Mouse (Mus musculus) macrophage (primary cell): ENCODE results near the gene Trim69. TPM values are rescaled to one million over a fixed set of nuclear protein-coding genes. Genes with fewer than 3 reads are reported as not detected.
"Not testable (repeated sequence)": the region's sequence is repeated elsewhere in the genome, so short reads cannot be mapped to it uniquely, and the experiment has no call there.

Experiments
- H3K27ac ChIP-seq: fragments of 350-480 bp; formaldehyde crosslinking; 2 replicates; pipeline ENCODE4 v1.9.0; 2021
- H3K36me3 ChIP-seq: fragments of 350-480 bp; formaldehyde crosslinking; 2 replicates; pipeline ENCODE4 v1.9.0; 2021; ENCODE audit errors: inconsistent target
- H3K4me3 ChIP-seq: fragments of 350-480 bp; formaldehyde crosslinking; 2 replicates; pipeline ENCODE4 v1.9.0; 2021; ENCODE audit errors: inconsistent target
- H3K79me2 ChIP-seq: fragments of 350-480 bp; formaldehyde crosslinking; 2 replicates; pipeline ENCODE4 v1.9.0; 2021; ENCODE audit errors: inconsistent target
- WGBS: methylation state at CpG from one replicate; pipeline ENCODE4 v1.1.7; 2026; ENCODE audit warnings: inconsistent platforms; ENCODE audit not compliant: missing documents; 5-methylcytosine and 5-hydroxymethylcytosine counted together
- polyA plus RNA-seq: library from polyadenylated mRNA; stranded (reverse); fragments of 250-400 nt; gene quantifications from 3 replicates; pipeline ENCODE4 v1.2.4, GENCODE M21; 2018; ENCODE audit warnings: inconsistent platforms

Gene Trim69
- polyA plus RNA-seq, 1 experiment from 2014 or later = 0.07 TPM

DNA sequence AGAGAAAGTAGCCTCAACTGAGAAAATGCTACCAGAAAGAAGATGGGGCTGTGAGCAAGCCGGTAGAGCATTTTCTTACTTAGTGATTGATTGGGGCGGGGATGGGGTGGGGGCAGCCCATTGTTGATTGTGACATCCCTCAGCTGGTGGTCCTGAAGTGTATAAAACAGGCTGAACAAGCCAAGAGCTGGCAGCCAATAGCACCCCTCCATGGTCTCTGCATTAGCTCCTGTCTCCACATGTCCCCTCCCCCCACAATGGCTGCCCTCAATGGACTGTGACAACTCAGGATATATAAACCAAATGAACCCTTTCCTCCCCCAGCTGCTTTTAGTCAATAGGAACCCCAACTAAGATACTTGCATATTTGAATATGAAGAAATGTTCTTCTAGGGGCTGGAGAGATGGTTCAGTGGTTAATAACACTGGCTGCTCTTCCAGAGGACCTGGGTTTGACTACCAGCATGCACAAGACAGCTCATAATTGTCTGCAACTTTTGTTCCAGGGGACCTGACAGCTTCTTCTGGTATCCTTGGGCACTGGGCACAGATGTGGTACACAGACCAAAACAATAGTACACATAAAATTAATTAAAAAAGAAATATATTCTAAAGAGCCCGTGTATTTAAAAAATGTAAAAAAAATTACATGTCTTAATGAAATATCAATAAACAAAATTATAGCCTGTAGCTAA lies 50.2 kb downstream of the Trim69 start:
- Histone ChIP-seq H3K27ac (no peak overlapping the region), H3K4me3 (no peak overlapping the region), H3K79me2 (no peaks in the 10 kb centered on the region), H3K36me3 (no peaks in the 10 kb centered on the region)
- 97% methylated on average over 3 of the region's 3 CpGs for WGBS

DNA sequence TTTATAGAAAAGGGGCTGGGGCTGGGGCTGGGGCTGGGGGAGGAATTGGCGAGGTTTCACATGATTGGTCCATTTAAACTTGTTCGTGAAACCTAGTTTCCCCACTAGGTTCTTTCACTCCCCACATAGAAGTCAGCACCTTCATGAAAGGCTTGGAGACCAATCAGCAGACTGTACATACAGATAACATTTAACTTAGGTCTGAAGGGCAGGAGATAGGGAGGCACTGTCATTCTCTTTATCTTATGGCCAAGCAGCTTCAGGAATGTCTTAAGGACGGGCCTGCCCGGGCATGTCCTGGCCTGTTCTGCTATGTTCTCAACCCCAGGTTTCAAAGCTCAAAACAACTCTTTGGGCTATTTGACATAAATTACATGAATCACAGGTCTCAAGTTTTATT lies 56.6 kb downstream of the Trim69 start:
- H3K27ac ChIP-seq, H3K4me3 ChIP-seq, H3K36me3 ChIP-seq, H3K79me2 ChIP-seq: not testable (repeated sequence)
- WGBS = 88% methylated on average over 4 of the region's 4 CpGs

DNA sequence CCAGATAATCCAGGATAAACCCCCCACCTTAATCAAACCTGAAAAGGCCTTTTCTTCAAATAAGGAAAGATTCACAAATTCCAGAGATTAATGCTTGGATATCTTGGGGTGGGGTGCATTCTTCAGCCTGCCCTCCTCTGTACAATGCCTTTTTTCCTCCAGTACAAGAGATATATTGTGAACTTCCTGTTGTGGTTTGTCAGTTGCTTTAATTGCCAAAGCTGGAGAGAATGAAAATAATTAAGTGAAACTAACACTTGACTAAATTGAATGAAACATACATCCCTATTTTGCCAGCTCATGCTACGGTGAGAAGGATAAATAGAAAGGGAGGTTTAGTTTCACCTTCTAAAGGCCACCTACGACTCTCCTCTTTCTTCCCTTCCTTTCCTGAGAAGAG lies 57.7 kb downstream of the Trim69 start:
- H3K4me3 ChIP-seq = no peak overlapping the region
- H3K27ac ChIP-seq = no peak overlapping the region

DNA sequence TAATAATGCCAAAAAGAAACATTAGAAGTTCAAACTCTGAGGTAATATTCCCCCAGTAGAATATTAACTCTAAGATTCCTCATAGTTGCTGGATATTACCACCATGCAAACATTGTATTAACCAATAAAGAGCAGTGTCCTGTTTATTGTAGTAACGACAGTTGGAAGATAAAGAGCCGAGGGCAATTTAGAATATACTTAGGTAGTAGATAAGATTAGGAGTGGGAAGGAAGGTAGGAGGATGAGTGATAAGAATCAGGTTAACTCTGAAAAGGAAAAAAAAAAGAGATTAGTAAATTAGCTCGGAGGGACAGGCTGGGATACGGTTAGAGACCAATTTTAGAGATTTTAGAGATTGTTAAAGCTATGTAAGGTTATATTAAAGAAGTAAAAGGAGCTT lies 60.9 kb downstream of the Trim69 start:
- H3K79me2 ChIP-seq = no peaks in the 10 kb centered on the region
- 84% methylated on average over 4 of the region's 4 CpGs for WGBS
- no peak overlapping the region for H3K4me3 ChIP-seq
- no peak overlapping the region for H3K27ac ChIP-seq
- no peaks in the 10 kb centered on the region for H3K36me3 ChIP-seq

More for the DNA sequence above, 57.7 kb downstream of the Trim69 start:
- Histone ChIP-seq H3K79me2 (no peaks in the 10 kb centered on the region), H3K36me3 (no peaks in the 10 kb centered on the region)
- 12% methylated on average over 2 of the region's 2 CpGs for WGBS

DNA sequence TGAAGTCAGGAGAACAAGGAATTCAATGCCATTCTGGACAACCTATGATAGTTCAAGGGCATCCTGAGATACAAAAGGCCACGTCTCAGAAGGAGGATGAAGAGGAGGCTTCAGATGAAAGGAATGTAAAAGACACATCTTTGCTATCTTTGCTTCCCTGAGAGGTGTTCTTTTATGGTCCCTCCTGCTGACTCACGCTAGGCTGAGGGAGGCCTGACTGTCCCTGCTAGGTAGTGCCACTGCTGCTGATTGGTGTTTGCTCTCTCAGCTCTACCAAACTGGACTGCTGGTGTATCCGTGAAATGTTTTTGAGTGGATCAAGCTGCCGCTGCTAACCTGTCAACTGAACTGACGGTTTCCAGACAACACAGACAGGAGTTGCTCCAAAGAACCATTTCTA lies 61.3 kb downstream of the Trim69 start:
- H3K27ac ChIP-seq = no peak overlapping the region
- WGBS = 95% methylated on average over 5 of the region's 5 CpGs
- H3K4me3 ChIP-seq = no peak overlapping the region
- no peaks in the 10 kb centered on the region for H3K36me3 ChIP-seq
- no peaks in the 10 kb centered on the region for H3K79me2 ChIP-seq

DNA sequence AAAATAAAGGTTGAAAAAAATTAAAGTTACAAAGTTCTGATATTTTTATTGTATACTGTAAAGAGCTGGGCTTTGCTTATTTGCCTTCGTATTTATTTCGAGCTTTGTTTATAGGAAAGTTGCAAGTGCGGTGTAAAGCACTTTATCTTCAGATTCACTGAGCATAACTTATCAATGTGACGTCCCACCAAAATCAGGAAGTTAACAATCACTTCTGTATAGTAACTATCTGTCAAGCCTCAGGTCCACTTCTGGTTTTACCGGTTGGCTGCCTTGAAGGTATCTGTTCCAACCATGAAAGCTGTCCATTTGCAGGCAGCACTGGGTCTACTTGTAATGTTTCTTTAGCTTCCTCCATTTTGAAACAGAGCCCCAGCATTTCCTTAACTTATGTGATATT lies 61.8 kb downstream of the Trim69 start:
- 67% methylated on average over 5 of the region's 5 CpGs for WGBS
- H3K27ac ChIP-seq = no peak overlapping the region
- H3K4me3 ChIP-seq = no peak overlapping the region
- H3K79me2 ChIP-seq = no peaks in the 10 kb centered on the region
- no peaks in the 10 kb centered on the region for H3K36me3 ChIP-seq

DNA sequence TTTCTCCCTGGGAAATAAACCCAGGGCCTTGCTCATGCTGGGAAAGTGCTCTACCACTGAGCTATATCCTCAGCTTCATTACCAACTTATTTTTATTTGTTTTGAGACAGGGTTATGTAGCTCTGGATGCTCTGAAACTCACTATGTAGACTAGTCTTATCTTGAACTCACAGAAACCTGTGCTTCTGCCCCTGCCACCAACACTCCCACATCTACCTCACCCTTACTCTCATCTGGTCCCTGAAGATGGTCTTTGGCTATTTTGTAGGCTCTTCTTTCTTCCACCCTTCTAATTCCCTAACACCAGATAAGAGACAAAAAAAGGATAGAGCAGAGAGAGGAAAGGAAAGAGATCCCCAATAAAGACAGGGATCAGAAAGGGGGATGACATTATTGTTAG lies 63.2 kb downstream of the Trim69 start:
- Histone ChIP-seq H3K36me3 (no peaks in the 10 kb centered on the region), H3K4me3 (no peak overlapping the region), H3K27ac (no peak overlapping the region), H3K79me2 (no peaks in the 10 kb centered on the region)

Other genes with a start within 250 kb of the Trim69 start
- gene Ctdspl2, start 204.7 kb upstream of the Trim69 start, polyA plus RNA-seq = 13.3 to 21.4 TPM (median 15.2 TPM) in 3 replicates
- not detected in 3 replicates for gene Mageb3, start 204.6 kb upstream of the Trim69 start, polyA plus RNA-seq
- gene Eif3j1, start 132.2 kb upstream of the Trim69 start, polyA plus RNA-seq = 11.3 to 29.7 TPM (median 23.0 TPM) in 3 replicates
- 19.6 to 24.9 TPM (median 23.6 TPM) in 3 replicates for gene Spg11, start 42.3 kb upstream of the Trim69 start, polyA plus RNA-seq
- gene B2m, start 13.0 kb upstream of the Trim69 start, polyA plus RNA-seq = 8,759 to 13,911 TPM (median 12,544 TPM) in 3 replicates
- gene Patl2, start 25.5 kb downstream of the Trim69 start, polyA plus RNA-seq = 0.40 to 0.81 TPM in 2 of 3 replicates, not detected in the other
- gene Terb2, start 25.6 kb downstream of the Trim69 start, polyA plus RNA-seq = not detected in 3 replicates
- 37.5 to 135 TPM (median 99.9 TPM) in 3 replicates for gene Sord, start 74.0 kb downstream of the Trim69 start, polyA plus RNA-seq
- gene Duox2, start 137.7 kb downstream of the Trim69 start, polyA plus RNA-seq = not detected in 3 replicates
- gene Duoxa2, start 138.2 kb downstream of the Trim69 start, polyA plus RNA-seq = not detected in 3 replicates
- not detected in 3 replicates for gene Duoxa1, start 153.0 kb downstream of the Trim69 start, polyA plus RNA-seq
- not detected in 3 replicates for gene Duox1, start 155.0 kb downstream of the Trim69 start, polyA plus RNA-seq
- gene Shf, start 208.5 kb downstream of the Trim69 start, polyA plus RNA-seq = 0.98 to 1.2 TPM (median 1.1 TPM) in 3 replicates